Mouse (Mus musculus) layer of hippocampus, adult 2 months (tissue): ENCODE data around the gene Tmem41a. TPM values are rescaled to one million over a fixed set of nuclear protein-coding genes. Genes with fewer than 3 reads are reported as not detected.
"Not testable (repeated sequence)": the region's sequence is repeated elsewhere in the genome, so short reads cannot be mapped to it uniquely, and the experiment has no call there.

Experiments used
- DNase-seq, 2 experiments: peaks; one replicate each; pipeline ENCODE4 v3.0.0; 2022; ENCODE audit warnings: low spot score in 2 of 2
- H3K27ac ChIP-seq: fragments of 200-600 bp; 2 replicates; pipeline ENCODE4 v1.8.1; 2022
- H3K4me3 ChIP-seq: fragments of 200-600 bp; 2 replicates; pipeline ENCODE4 v1.8.1; 2022; ENCODE audit warnings: mild to moderate bottlenecking
- CTCF ChIP-seq: fragments of 200-600 bp; conservative IDR thresholded peaks from 2 replicates; pipeline ENCODE4 v1.8.1; 2022; ENCODE audit warnings: antibody characterized with exemption, mild to moderate bottlenecking, moderate library complexity
- long read RNA-seq, 2 experiments: library from polyadenylated mRNA; stranded (forward); transcript quantifications; one replicate each; pipeline ENCODE4 v2.0.0; 2021; ENCODE audit warnings: borderline mapping rate in 2 of 2
- total RNA-seq, 2 experiments: library from RNA; stranded (reverse); gene quantifications; 2 replicates each; pipeline ENCODE4 v1.2.3; 2021

Gene Tmem41a
- total RNA-seq: 10 to 100 TPM; 17.7 to 18.6 TPM
- long read RNA-seq, experiment 1, transcript Tmem41a-201 (5 exons, 1,360 nt): major isoform, 9 of 13 reads
- long read RNA-seq, experiment 1, partial matches to known transcripts: 4 of 13 reads
- long read RNA-seq, experiment 1, other reads (novel, unspliced or antisense): 0 of 13 reads
- long read RNA-seq, experiment 2, transcript Tmem41a-201 (5 exons, 1,360 nt): major isoform, 16 of 20 reads
- long read RNA-seq, experiment 2, partial matches to known transcripts: 2 of 20 reads
- long read RNA-seq, experiment 2, other reads (novel, unspliced or antisense): 1 of 20 reads

GRCm38 (mm10) chr16:21946761-21947715, at the start of gene Tmem41a:
Gene Tmem41a (minus strand): TSS chr16:21947552.
- Histone ChIP-seq H3K27ac (peak within 1 kb of the TSS; percentile 89), H3K4me3 (peak within 1 kb of the TSS; percentile 78)
- peak; percentile 86 to 87 for DNase-seq
- TF ChIP-seq CTCF: peak; percentile 46

- Histone ChIP-seq H3K4me3 (no peak overlapping the region), H3K27ac (no peak overlapping the region)
- DNase-seq: no peak
- TF ChIP-seq CTCF: no peak
Measured at GRCm38 (mm10) chr16:21996402-21996801, 49.0 kb upstream of the Tmem41a start.

- H3K4me3 ChIP-seq: peak within 1 kb of the TSS; percentile 38; the same call in 1 of the 2 replicates
- no peak for DNase-seq
- TF ChIP-seq CTCF: no peak
- H3K27ac ChIP-seq: no peak within 1 kb of the TSS
Measured at GRCm38 (mm10) chr16:21995304-21995703, 48.0 kb upstream of the Tmem41a start, which contains the start of gene Liph. Gene Liph (minus strand): TSS chr16:21995663.

- TF ChIP-seq CTCF: no peak
- DNase-seq: no peak
- no peak overlapping the region for H3K4me3 ChIP-seq
- H3K27ac ChIP-seq: no peak overlapping the region
Measured at GRCm38 (mm10) chr16:21991774-21992173, 44.4 kb upstream of the Tmem41a start.

GRCm38 (mm10) chr16:21990893-21991292, 43.5 kb upstream of the Tmem41a start:
- not testable (repeated sequence) for H3K27ac ChIP-seq, H3K4me3 ChIP-seq, DNase-seq

GRCm38 (mm10) chr16:21987956-21988355, 40.6 kb upstream of the Tmem41a start:
- no peak overlapping the region for H3K27ac ChIP-seq
- no peak overlapping the region for H3K4me3 ChIP-seq
- no peak for TF ChIP-seq CTCF
- no peak for DNase-seq

GRCm38 (mm10) chr16:21986191-21986590, 38.8 kb upstream of the Tmem41a start:
- Histone ChIP-seq H3K27ac (no peak overlapping the region), H3K4me3 (no peak overlapping the region)
- TF ChIP-seq CTCF: no peak
- DNase-seq: no peak

- DNase-seq: no peak
- Histone ChIP-seq H3K4me3 (no peak overlapping the region), H3K27ac (no peak overlapping the region)
- no peak for TF ChIP-seq CTCF
Measured at GRCm38 (mm10) chr16:21984091-21984490, 36.7 kb upstream of the Tmem41a start.

GRCm38 (mm10) chr16:21983581-21983980, 36.2 kb upstream of the Tmem41a start:
- no peak overlapping the region for H3K4me3 ChIP-seq
- H3K27ac ChIP-seq: no peak overlapping the region
- no peak for TF ChIP-seq CTCF
- no peak for DNase-seq

- TF ChIP-seq CTCF: no peak
- H3K4me3 ChIP-seq: no peak overlapping the region
- no peak for DNase-seq
- H3K27ac ChIP-seq: no peak overlapping the region
Measured at GRCm38 (mm10) chr16:21983146-21983545, 35.8 kb upstream of the Tmem41a start.

GRCm38 (mm10) chr16:21977347-21977746, 30.0 kb upstream of the Tmem41a start:
- DNase-seq: no peak
- no peak overlapping the region for H3K27ac ChIP-seq
- no peak overlapping the region for H3K4me3 ChIP-seq
- TF ChIP-seq CTCF: no peak

GRCm38 (mm10) chr16:21976203-21976602, 28.9 kb upstream of the Tmem41a start:
- H3K27ac ChIP-seq: no peak overlapping the region
- H3K4me3 ChIP-seq: 0 out of 2 replicates have a peak overlapping the region, but pooled peaks have one; percentile 11
- no peak for DNase-seq
- no peak for TF ChIP-seq CTCF

GRCm38 (mm10) chr16:21971446-21971845, 24.1 kb upstream of the Tmem41a start:
- TF ChIP-seq CTCF: no peak
- DNase-seq: no peak
- Histone ChIP-seq H3K4me3 (no peak overlapping the region), H3K27ac (no peak overlapping the region)

- no peak for TF ChIP-seq CTCF
- no peak overlapping the region for H3K27ac ChIP-seq
- no peak overlapping the region for H3K4me3 ChIP-seq
- DNase-seq: no peak
Measured at GRCm38 (mm10) chr16:21970536-21970935, 23.2 kb upstream of the Tmem41a start.
